Mouse (Mus musculus) heart, embryonic 16.5 days (tissue): Measurements from ENCODE around the gene Trpv2. TPM values are rescaled to one million over a fixed set of nuclear protein-coding genes. Genes with fewer than 3 reads are reported as not detected.

Experiments used
- ATAC-seq: fragments of 200-750 bp; cut with Nextera tagmentation; replicated peaks from 2 replicates; pipeline ENCODE4 v1.8.0; 2017; ENCODE audit warnings: moderate number of reproducible peaks; ENCODE audit not compliant: insufficient read depth, low FRiP score; ENCODE audit errors: extremely low read depth
- H3K27ac ChIP-seq: fragments of 300-500 bp; sonication (generic); 2 replicates; pipeline ENCODE4 v1.5.1; 2014; ENCODE audit warnings: mild to moderate bottlenecking, low read length, control low read depth, moderate library complexity
- H3K27me3 ChIP-seq: fragments of 300-500 bp; sonication (generic); 2 replicates; pipeline ENCODE4 v1.6.1; 2014; ENCODE audit warnings: low read length, mixed read lengths; ENCODE audit not compliant: control insufficient read depth, insufficient read depth
- H3K36me3 ChIP-seq: fragments of 300-500 bp; sonication (generic); 2 replicates; pipeline ENCODE4 v1.6.1; 2014; ENCODE audit not compliant: control insufficient read depth, insufficient read depth
- H3K4me1 ChIP-seq: fragments of 300-500 bp; sonication (generic); 2 replicates; pipeline ENCODE4 v1.6.1; 2014; ENCODE audit warnings: low read length, mixed read lengths; ENCODE audit not compliant: control insufficient read depth, insufficient read depth
- H3K4me2 ChIP-seq: fragments of 300-500 bp; sonication (generic); 2 replicates; pipeline ENCODE4 v1.6.1; 2014; ENCODE audit warnings: low read depth, mild to moderate bottlenecking, control low read depth, low read length
- H3K4me3 ChIP-seq: fragments of 300-500 bp; sonication (generic); 2 replicates; pipeline ENCODE4 v1.5.1; 2014; ENCODE audit warnings: mild to moderate bottlenecking, control low read depth, low read length
- H3K9ac ChIP-seq: fragments of 300-500 bp; sonication (generic); 2 replicates; pipeline ENCODE4 v1.6.1; 2014; ENCODE audit warnings: low read length, control low read depth
- H3K9me3 ChIP-seq: fragments of 300-500 bp; sonication (generic); replicated peaks from 2 replicates; pipeline ENCODE4 v1.6.1; 2016; ENCODE audit warnings: low read length; ENCODE audit not compliant: control insufficient read depth
- WGBS: fragments of 180-500 bp; shearing (Covaris S2); extraction: QIAGEN DNeasy Blood & Tissue Kit; methylation state at CpG from one replicate; pipeline ENCODE4 v1.1.7; 2014; 5-methylcytosine and 5-hydroxymethylcytosine counted together
- polyA plus RNA-seq: library from polyadenylated mRNA; unstranded; fragments of >200 nt; fragmentation: Nextera tagmentation; extraction: Ambion mirVana; gene quantifications from 2 replicates; pipeline ENCODE4 v1.2.1, GENCODE M21; 2015

Trpv2 gene
- polyA plus RNA-seq, 1 experiment from 2014 or later, result 6.8 TPM

GRCm38 (mm10) chr11:62543991-62544390 lies 30.3 kb upstream of the Trpv2 start:
- no peak overlapping the region for H3K4me3 ChIP-seq

GRCm38 (mm10) chr11:62549782-62550181 lies 24.5 kb upstream of the Trpv2 start:
- Histone ChIP-seq H3K27ac (peak overlapping the region; percentile 98), H3K36me3 (peaks cover 13% of the 10 kb centered on the region), H3K4me3 (peak overlapping the region; percentile 81), H3K27me3 (no peaks in the 10 kb centered on the region), H3K9me3 (no peaks in the 10 kb centered on the region), H3K4me2 (peak overlapping the region; percentile 78), H3K9ac (peak overlapping the region; percentile 99), H3K4me1 (peaks cover 21% of the 10 kb centered on the region)
- 8% methylated on average over 5 of the region's 5 CpGs for WGBS
- ATAC-seq, result no peak

More at GRCm38 (mm10) chr11:62543991-62544390, 30.3 kb upstream of the Trpv2 start:
- Histone ChIP-seq H3K27me3 (no peaks in the 10 kb centered on the region), H3K9ac (no peak overlapping the region), H3K9me3 (no peaks in the 10 kb centered on the region), H3K27ac (no peak overlapping the region), H3K4me2 (no peak overlapping the region), H3K36me3 (no peaks in the 10 kb centered on the region), H3K4me1 (peaks cover 3% of the 10 kb centered on the region; the same call in 1 of the 2 replicates)
- 83% methylated on average over 3 of the region's 3 CpGs for WGBS
- ATAC-seq, result no peak

DNA sequence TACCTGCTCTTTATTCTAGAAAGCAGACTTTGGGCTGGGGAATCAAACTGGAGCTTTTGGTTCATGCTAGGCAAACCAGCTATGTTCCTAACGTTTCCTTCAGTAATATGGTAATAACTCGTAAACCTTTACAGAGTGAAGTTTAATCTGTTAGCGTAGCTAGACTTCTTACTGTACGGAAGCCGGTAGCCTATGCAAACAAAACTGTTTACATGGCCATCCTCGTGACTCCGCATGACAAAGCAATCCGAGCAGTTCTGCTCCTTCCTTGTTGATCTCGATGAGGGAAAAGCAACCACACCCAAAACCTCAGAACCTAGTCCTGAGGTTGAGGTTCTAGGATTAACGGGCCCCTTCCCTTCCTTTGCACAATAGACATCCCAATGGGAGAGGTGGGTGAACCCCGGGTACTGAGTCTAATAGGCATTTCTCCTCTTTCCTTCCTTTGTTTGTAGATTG lies 24.0 kb upstream of the Trpv2 start:
- Histone ChIP-seq H3K4me2 (peak overlapping the region; percentile 78), H3K4me3 (peak overlapping the region; percentile 81)
- 3% methylated on average over 11 of the region's 11 CpGs for WGBS

DNA sequence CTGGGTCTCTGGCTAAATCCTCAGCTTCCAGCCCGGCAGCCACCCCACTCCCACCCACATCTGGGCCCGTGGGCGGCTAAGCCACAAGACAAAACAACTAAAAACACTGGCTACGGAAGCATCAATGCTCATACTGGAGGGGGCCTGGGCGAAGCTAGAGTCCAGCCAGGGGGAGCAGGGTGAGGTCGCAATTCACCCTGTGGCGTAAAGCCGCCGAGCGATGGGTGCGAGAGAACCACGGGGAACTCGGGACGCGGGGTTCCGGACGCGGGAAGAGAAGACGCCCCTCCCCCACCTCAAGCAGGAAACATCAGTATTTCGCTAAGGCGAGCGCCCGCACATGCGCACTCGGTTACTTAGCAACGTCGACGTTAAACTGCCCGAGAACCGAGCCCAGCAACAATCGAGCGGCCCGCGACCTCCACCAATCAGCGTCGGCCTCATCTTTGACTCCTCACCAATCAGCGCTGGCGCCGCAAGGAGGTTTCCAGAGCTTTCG lies 23.5 kb upstream of the Trpv2 start, which contains the start of gene Ubb:
TSS of gene Ubb (plus strand) at position 445 of the 499 bp plus-strand sequence.
- ATAC-seq, result peak; percentile 97
- Histone ChIP-seq H3K27ac (peak within 1 kb of the TSS; percentile 98), H3K36me3 (peaks cover 17% of the 10 kb centered on the region), H3K4me2 (peak within 1 kb of the TSS; percentile 78), H3K4me1 (peaks cover 28% of the 10 kb centered on the region), H3K4me3 (peak within 1 kb of the TSS; percentile 81), H3K9ac (peak within 1 kb of the TSS; percentile 99), H3K27me3 (no peaks in the 10 kb centered on the region), H3K9me3 (no peaks in the 10 kb centered on the region)
- WGBS, result under 1% methylated on average over 40 of the region's 40 CpGs

More for the DNA sequence above, 24.0 kb upstream of the Trpv2 start:
- Histone ChIP-seq H3K36me3 (peaks cover 17% of the 10 kb centered on the region), H3K9ac (peak overlapping the region; percentile 99), H3K27ac (peak overlapping the region; percentile 98), H3K4me1 (peaks cover 26% of the 10 kb centered on the region), H3K9me3 (no peaks in the 10 kb centered on the region), H3K27me3 (no peaks in the 10 kb centered on the region)
- ATAC-seq, result peak; percentile 8; the same call in 1 of the 2 replicates

DNA sequence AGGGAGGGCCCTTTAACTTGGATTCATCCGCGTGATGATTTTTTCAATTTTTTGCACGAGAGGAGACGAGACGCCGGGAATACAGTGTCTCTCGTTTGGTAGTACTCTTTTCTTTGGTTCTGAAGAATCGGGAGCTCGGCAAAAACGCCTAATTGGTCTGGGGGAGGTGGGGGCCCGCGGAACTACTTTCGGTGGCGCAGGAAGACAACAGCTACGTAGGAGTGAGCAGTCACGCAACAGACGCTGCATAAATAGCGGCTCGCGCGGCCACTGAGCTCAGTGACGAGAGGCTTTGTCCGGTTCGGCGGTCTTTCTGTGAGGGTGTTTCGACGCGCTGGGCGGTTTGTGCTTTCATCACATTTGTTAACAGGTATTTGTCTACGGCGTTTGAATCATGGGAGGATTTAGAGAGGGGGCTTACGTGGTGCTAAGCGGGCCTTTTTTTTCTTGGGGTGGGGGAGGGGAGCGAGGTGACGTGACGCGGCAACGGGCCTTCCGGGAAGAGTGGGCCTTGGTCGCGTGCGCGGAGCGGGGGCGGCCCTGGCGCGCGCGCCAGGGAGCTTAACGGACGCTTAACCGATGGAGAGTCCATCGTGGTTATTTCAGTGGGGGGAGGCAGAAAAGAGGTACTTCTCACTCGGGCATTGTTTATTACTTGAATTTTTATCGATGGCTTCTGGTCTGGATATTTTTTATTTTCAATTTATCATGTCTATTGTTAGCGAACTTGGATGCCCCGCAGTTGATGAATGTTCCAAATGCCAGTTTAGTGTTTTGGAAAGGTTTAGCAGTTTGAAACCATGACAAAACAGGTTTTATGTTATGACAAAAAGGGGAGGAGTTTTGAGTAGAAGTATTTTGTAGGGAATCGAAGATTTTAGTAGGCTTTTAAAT lies 22.8 kb upstream of the Trpv2 start:
- ATAC-seq, result peak; percentile 75
- H3K4me1 ChIP-seq, result peaks cover 28% of the 10 kb centered on the region
- no peaks in the 10 kb centered on the region for H3K27me3 ChIP-seq
- H3K4me2 ChIP-seq, result peak overlapping the region; percentile 59
- H3K4me3 ChIP-seq, result peak overlapping the region; percentile 81
- under 1% methylated on average over 58 of the region's 58 CpGs for WGBS
- H3K9me3 ChIP-seq, result no peaks in the 10 kb centered on the region
- peaks cover 17% of the 10 kb centered on the region for H3K36me3 ChIP-seq
- H3K9ac ChIP-seq, result peak overlapping the region; percentile 80
- H3K27ac ChIP-seq, result peak overlapping the region; percentile 86

- 30% methylated on average over 1 of the region's 1 CpGs for WGBS
- H3K4me1 ChIP-seq, result peaks cover 28% of the 10 kb centered on the region
Observed at GRCm38 (mm10) chr11:62553186-62553585, 21.1 kb upstream of the Trpv2 start.

GRCm38 (mm10) chr11:62553633-62554032 lies 20.7 kb upstream of the Trpv2 start:
- WGBS, result 77% methylated on average over 5 of the region's 5 CpGs
- no peak for ATAC-seq
- peaks cover 28% of the 10 kb centered on the region for H3K4me1 ChIP-seq

More at GRCm38 (mm10) chr11:62553186-62553585, 21.1 kb upstream of the Trpv2 start:
- peak overlapping the region; percentile 67 for H3K9ac ChIP-seq
- H3K4me2 ChIP-seq, result peak overlapping the region; percentile 96
- no peaks in the 10 kb centered on the region for H3K9me3 ChIP-seq
- no peak for ATAC-seq
- H3K27ac ChIP-seq, result no peak overlapping the region
- peaks cover 17% of the 10 kb centered on the region for H3K36me3 ChIP-seq
- no peaks in the 10 kb centered on the region for H3K27me3 ChIP-seq
- peak overlapping the region; percentile 68 for H3K4me3 ChIP-seq

GRCm38 (mm10) chr11:62554163-62554855 lies 20.0 kb upstream of the Trpv2 start:
- Histone ChIP-seq H3K27ac (no peak overlapping the region), H3K4me1 (peaks cover 31% of the 10 kb centered on the region), H3K9me3 (no peaks in the 10 kb centered on the region), H3K4me3 (peak overlapping the region; percentile 68), H3K27me3 (no peaks in the 10 kb centered on the region), H3K36me3 (peaks cover 17% of the 10 kb centered on the region), H3K4me2 (peak overlapping the region; percentile 96), H3K9ac (peak overlapping the region; percentile 67)
- 77% methylated on average over 5 of the region's 5 CpGs for WGBS
- ATAC-seq, result no peak

More at GRCm38 (mm10) chr11:62553633-62554032, 20.7 kb upstream of the Trpv2 start:
- Histone ChIP-seq H3K9me3 (no peaks in the 10 kb centered on the region), H3K27ac (no peak overlapping the region), H3K36me3 (peaks cover 17% of the 10 kb centered on the region), H3K4me2 (peak overlapping the region; percentile 96), H3K4me3 (peak overlapping the region; percentile 68), H3K9ac (peak overlapping the region; percentile 67), H3K27me3 (no peaks in the 10 kb centered on the region)
